Mouse (Mus musculus) thymus, adult 2 months (tissue): ENCODE data around the gene Clec12a.

Experiments used
- CTCF ChIP-seq: fragments of 200-500 bp; IDR thresholded peaks from 2 replicates; pipeline ENCODE4 v1.5.1; 2012; ENCODE audit warnings: mild to moderate bottlenecking, control low read depth, low read length, moderate library complexity, borderline replicate concordance; ENCODE audit not compliant: control insufficient read depth, poor library complexity, insufficient read depth; ENCODE audit errors: extremely low read depth
- POLR2A ChIP-seq: fragments of 200-500 bp; IDR thresholded peaks from 2 replicates; pipeline ENCODE4 v1.6.1; 2012; ENCODE audit warnings: mild to moderate bottlenecking, low read length, control low read depth, moderate library complexity; ENCODE audit not compliant: control insufficient read depth, poor library complexity, insufficient read depth; ENCODE audit errors: extremely low read depth

DNA sequence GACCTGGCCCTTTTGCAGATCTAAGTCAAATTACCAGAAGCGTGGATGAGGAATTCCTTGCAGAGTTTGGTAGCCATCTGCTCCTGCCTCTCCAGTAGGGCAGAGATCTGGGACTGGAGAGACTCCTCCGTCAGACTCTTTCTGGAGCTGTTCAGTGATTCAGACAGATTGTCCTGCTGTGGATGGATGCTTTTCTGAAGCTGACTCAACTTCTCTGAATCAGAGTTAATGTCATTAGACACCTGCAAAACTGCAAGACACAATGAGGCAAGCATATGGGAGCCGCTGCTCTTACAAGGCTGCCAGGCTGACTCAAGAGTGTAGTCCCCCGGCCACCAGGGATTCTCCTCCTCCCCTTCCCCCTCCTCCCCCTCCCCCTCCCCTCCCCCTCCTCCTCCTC lies 38.0 kb downstream of the Clec12a start:
- TF ChIP-seq POLR2A, result no peak
- no peak for TF ChIP-seq CTCF
